Mouse (Mus musculus): Measurements from ENCODE around the gene Cep63. TPM values are rescaled to one million over a fixed set of nuclear protein-coding genes. Genes with fewer than 3 reads are reported as not detected.
A peak's percentile ranks its signal among the peaks of the same experiment; 100 is the strongest.

The Cep63 gene
- polyA plus RNA-seq, 1 experiment from 2014 or later = 43.9 TPM

DNA sequence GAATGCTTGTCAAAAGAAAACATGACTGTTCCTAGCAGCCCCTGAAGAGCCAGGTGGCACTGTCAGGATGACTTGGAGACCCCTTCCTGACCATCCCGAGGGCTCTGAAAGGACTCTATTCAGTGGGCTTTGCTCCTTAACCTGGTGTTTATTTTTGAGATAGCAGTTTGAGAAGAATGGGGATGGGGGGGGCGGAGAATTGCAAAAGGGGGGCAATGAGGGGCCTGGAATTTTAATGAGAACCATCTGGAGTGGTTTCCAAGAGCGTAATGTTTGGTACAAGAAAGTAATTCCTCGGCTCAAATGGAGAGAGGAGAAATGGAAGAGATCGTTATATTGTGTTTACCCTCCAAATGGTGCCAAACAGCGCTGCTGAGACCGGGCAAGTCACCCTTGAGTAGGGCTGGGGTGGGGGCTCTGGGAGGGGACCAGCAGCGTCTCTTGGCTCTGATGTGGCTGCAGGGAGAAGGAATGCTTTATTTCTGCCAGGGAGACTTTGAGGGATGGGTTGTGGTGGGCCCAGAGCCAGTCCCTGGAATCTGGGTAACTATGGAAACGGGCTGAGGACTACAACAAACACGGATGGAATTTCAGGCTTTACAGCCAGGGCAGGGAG, 17.3 kb upstream of the Cep63 start:
- Histone ChIP-seq H3K9ac (no peak overlapping the region), H3K4me1 (peaks cover 62% of the 10 kb centered on the region), H3K27ac (peak overlapping the region; percentile 97), H3K9me3 (no peaks in the 10 kb centered on the region), H3K27me3 (no peaks in the 10 kb centered on the region), H3K4me3 (peak overlapping the region; percentile 19; the same call in 1 of the 2 replicates), H3K4me2 (peak overlapping the region; percentile 38), H3K36me3 (no peaks in the 10 kb centered on the region)
- ATAC-seq (ENCODE audit: insufficient number of reproducible peaks, low FRiP score, low TSS enrichment, low read depth) = peak; percentile 90
- 3% methylated on average over 10 of the region's 10 CpGs for WGBS

DNA sequence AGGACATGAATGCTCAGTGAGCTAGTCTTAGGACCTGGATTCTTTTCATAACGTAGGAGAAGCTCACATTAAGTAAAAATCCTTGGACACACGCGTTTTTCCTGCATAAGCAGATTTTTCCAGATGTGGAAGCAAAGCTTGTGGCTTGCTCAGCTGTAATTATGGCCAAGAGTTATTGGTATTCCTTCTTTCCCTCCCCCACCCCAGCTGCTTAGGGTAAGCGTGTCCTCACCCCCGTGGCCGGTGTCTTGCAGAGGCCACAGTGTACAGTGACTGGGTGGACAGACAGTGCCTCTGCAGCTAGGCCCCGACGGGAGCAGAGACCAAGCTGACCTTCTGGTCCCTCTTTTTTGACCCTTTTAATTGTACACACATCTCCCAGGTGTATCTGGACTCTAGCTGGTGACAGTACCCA, 16.7 kb upstream of the Cep63 start:
- WGBS = 6% methylated on average over 8 of the region's 8 CpGs
- Histone ChIP-seq H3K27me3 (no peaks in the 10 kb centered on the region), H3K4me2 (peak overlapping the region; percentile 38), H3K4me1 (peaks cover 63% of the 10 kb centered on the region), H3K36me3 (no peaks in the 10 kb centered on the region), H3K9ac (no peak overlapping the region), H3K27ac (peak overlapping the region; percentile 97), H3K4me3 (no peak overlapping the region; the same call in 1 of the 2 replicates), H3K9me3 (no peaks in the 10 kb centered on the region)
- peak; percentile 12; the same call in 1 of the 2 replicates for ATAC-seq (ENCODE audit: insufficient number of reproducible peaks, low FRiP score, low TSS enrichment, low read depth)

DNA sequence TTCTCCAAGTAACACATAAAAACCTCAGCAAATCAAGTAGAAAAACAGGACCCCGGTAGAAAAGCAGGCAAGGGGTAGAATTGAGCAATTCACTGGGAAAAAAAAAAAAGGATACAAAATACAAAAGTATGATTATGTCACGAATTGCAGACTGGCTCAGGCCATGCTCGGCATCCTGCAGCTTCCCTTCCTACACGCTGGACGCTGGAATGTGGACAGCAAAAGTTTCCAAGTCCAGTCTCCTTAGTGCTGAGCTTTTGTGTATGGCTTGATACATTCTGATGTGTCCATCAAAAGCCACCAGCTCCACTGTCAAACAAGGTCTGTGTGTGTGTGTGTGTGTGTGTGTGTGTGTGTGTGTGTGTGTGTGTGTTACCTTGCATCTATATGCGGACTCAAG, 15.2 kb upstream of the Cep63 start:
- Histone ChIP-seq H3K9ac (no peak overlapping the region), H3K36me3 (no peaks in the 10 kb centered on the region), H3K27ac (peak overlapping the region; percentile 24; the same call in 1 of the 2 replicates), H3K9me3 (no peaks in the 10 kb centered on the region), H3K4me2 (no peak overlapping the region), H3K27me3 (no peaks in the 10 kb centered on the region), H3K4me1 (peaks cover 74% of the 10 kb centered on the region), H3K4me3 (no peak overlapping the region)
- no peak for ATAC-seq (ENCODE audit: insufficient number of reproducible peaks, low FRiP score, low TSS enrichment, low read depth)
- 58% methylated on average over 6 of the region's 6 CpGs for WGBS

DNA sequence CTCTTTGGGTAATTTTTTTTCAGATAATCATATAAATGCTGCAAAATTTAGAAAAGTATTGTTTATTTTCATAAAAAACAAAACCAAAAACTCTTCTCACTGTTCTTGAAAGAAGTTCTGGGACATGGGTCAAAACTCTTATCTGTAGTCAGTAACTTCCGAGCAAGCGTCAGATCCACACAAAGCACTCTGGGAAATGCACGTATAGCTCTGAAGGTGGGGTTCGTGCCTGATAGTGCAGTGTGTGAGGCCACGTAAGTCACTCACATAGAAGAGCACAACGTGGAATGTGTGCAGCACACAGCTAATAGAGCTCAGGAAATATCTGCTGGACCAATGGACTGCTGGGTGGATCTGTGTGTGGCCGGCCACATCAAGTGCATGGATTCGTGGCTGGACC, 13.2 kb upstream of the Cep63 start:
- H3K9ac ChIP-seq = no peak overlapping the region
- H3K4me2 ChIP-seq = no peak overlapping the region
- H3K36me3 ChIP-seq = no peaks in the 10 kb centered on the region
- ATAC-seq (ENCODE audit: insufficient number of reproducible peaks, low FRiP score, low TSS enrichment, low read depth) = no peak
- H3K9me3 ChIP-seq = no peaks in the 10 kb centered on the region
- no peak overlapping the region for H3K4me3 ChIP-seq
- WGBS = 80% methylated on average over 8 of the region's 8 CpGs
- no peak overlapping the region; the same call in 1 of the 2 replicates for H3K27ac ChIP-seq
- H3K4me1 ChIP-seq = peaks cover 57% of the 10 kb centered on the region
- no peaks in the 10 kb centered on the region for H3K27me3 ChIP-seq

DNA sequence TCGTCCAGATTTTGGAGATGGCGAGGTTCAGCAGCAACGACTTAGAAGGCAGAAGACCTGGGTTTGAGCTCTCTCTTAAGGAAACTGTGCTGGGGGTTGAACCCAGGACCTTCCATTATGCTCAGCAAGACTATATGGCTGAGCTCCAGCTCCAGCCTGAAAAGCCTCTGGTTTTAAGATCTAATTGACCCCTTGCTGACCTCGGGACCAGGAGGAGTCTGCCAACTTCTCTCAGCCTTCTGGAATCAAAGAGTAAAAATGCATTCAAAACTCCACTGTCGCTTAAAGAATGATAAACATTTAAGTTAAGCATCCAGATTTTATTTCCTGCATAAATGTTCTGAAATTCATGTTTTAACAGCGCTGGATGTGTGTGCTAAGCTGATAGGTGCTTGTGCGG, 12.6 kb upstream of the Cep63 start:
- Histone ChIP-seq H3K36me3 (0 out of 2 replicates have a peak, but pooled peaks cover 4% of the 10 kb centered on the region), H3K27me3 (no peaks in the 10 kb centered on the region), H3K4me1 (peaks cover 55% of the 10 kb centered on the region), H3K4me2 (no peak overlapping the region), H3K9ac (no peak overlapping the region), H3K27ac (peak overlapping the region; percentile 58; the same call in 1 of the 2 replicates), H3K4me3 (no peak overlapping the region), H3K9me3 (no peaks in the 10 kb centered on the region)
- WGBS = 44% methylated on average over 7 of the region's 7 CpGs
- ATAC-seq (ENCODE audit: insufficient number of reproducible peaks, low FRiP score, low TSS enrichment, low read depth) = no peak

DNA sequence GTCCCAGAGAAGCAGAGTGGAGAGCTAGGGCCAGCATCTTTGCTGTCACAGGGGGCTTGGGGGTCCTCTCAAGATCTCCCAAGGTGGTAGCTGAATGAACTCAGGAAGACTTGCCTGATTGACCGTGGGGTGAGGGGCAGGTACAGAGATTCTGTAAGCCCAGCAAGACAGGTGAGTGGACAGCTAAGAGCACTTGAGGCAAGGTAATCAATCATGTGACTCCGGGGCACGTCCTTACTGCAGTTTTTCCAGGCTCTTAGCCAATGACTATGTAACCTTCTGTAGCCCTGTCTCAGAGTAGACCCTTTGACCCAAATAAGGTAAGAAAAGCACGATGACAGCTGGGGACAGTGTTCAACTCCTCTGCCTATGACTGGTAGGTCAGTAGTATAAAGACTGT, 10.8 kb upstream of the Cep63 start:
- ATAC-seq (ENCODE audit: insufficient number of reproducible peaks, low FRiP score, low TSS enrichment, low read depth) = no peak
- H3K27me3 ChIP-seq = no peaks in the 10 kb centered on the region
- WGBS = 44% methylated on average over 4 of the region's 4 CpGs
- no peaks in the 10 kb centered on the region for H3K9me3 ChIP-seq
- H3K9ac ChIP-seq = no peak overlapping the region
- no peak overlapping the region for H3K4me2 ChIP-seq
- H3K4me3 ChIP-seq = no peak overlapping the region
- no peak overlapping the region for H3K27ac ChIP-seq
- H3K36me3 ChIP-seq = peaks cover 11% of the 10 kb centered on the region
- H3K4me1 ChIP-seq = peaks cover 37% of the 10 kb centered on the region

DNA sequence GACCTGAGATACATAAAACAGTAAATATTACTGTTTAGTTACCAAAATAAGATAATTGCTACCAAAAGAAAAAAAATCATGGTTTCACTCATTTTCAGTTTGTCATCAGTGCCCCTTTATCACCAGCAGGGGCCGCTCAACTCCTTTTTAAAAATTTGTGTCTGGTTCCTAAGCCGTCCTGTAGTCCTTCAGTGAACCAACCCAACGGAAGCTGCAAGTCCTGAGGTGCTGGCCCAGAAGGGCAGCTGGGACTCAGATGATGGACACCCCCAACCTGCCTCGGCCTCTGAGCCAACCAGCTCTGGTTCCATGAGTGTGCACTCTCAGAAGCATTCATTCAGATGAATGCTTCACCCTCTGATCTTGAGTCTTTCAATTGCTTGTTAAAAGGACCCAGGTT, 10.2 kb upstream of the Cep63 start:
- no peak overlapping the region for H3K27ac ChIP-seq
- H3K4me2 ChIP-seq = no peak overlapping the region
- H3K36me3 ChIP-seq = peaks cover 16% of the 10 kb centered on the region
- peaks cover 34% of the 10 kb centered on the region for H3K4me1 ChIP-seq
- no peaks in the 10 kb centered on the region for H3K27me3 ChIP-seq
- ATAC-seq (ENCODE audit: insufficient number of reproducible peaks, low FRiP score, low TSS enrichment, low read depth) = no peak
- no peak overlapping the region for H3K4me3 ChIP-seq
- H3K9ac ChIP-seq = no peak overlapping the region
- 2% methylated on average over 4 of the region's 4 CpGs for WGBS
- no peaks in the 10 kb centered on the region for H3K9me3 ChIP-seq

DNA sequence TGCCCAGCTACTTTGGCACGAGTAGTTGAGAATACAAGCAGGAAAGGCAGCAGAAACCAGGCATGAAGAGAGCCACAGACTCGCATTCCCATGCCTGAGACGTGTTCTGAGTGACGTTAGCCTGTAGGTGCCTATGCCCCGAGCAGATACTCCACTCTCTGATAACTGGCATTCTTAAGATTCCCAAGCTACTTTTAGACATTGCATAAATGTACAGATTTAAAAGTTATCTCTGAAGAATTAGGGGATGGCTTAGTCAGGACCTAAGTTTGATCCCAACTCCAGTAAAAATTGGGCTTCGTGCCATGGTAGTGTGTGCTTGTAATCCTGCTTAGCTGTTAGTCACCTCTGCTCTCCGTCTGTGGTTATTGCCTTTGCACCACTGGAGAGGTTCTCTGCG, 8.1 kb upstream of the Cep63 start:
- no peak for ATAC-seq (ENCODE audit: insufficient number of reproducible peaks, low FRiP score, low TSS enrichment, low read depth)
- WGBS = 76% methylated on average over 8 of the region's 8 CpGs
- no peak overlapping the region for H3K27ac ChIP-seq

DNA sequence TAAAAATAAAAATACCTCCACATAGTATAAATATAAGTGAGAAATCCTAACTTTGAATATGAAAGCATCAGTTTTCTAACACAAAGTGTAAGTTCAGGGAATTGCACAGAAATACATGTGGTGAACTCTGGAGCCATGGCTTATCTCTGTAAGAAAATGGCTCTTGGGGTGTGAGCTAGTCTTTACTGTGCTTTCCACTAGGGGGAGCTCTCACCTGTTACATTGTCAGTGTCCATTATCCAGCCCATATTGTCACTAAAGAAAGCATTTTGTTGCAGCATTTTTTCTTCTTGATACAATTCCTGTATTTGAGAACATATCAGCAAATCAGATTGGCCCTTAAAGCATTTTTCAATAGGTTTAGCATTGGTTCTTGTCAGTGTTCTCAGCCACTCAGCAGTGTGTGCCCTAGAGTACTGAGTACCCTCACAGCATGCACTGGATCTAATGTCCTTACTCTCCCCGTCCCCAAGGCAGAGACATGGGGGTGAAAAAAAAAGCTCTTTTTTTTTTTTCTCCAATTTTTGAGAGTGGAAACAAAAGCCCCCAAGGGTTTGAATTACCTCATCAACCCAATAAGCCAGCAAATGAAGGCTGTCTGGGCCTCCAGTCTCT, 6.7 kb upstream of the Cep63 start:
- H3K9me3 ChIP-seq = no peaks in the 10 kb centered on the region
- H3K4me3 ChIP-seq = no peak overlapping the region
- no peak overlapping the region for H3K4me2 ChIP-seq
- WGBS = 56% methylated on average over 1 of the region's 1 CpGs
- no peaks in the 10 kb centered on the region for H3K27me3 ChIP-seq
- no peak overlapping the region for H3K27ac ChIP-seq
- H3K9ac ChIP-seq = no peak overlapping the region
- H3K36me3 ChIP-seq = peaks cover 26% of the 10 kb centered on the region
- ATAC-seq (ENCODE audit: insufficient number of reproducible peaks, low FRiP score, low TSS enrichment, low read depth) = no peak
- H3K4me1 ChIP-seq = peaks cover 25% of the 10 kb centered on the region

More for the DNA sequence above, 8.1 kb upstream of the Cep63 start:
- Histone ChIP-seq H3K4me2 (no peak overlapping the region), H3K4me3 (no peak overlapping the region), H3K9ac (no peak overlapping the region), H3K36me3 (peaks cover 26% of the 10 kb centered on the region), H3K9me3 (no peaks in the 10 kb centered on the region), H3K27me3 (no peaks in the 10 kb centered on the region), H3K4me1 (peaks cover 28% of the 10 kb centered on the region)

DNA sequence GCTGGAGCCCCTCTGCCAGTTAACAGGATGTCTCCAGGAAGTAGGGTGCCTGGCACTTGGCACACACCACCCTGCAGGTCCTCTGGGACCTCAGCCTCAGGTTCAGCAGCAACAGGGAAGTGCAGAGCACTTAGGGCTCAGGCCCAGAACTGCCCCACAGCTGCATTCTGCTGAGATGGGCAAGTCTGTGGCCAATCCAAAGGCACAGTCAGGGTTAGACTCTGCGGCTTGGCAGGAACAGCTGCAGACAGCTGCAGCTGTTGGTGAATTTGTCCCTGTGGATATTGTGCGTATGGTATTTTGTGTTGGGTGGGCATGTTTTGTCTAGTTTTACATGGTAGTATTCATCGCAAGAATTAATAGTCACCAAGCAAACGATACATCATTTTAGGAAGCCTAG, 5.8 kb upstream of the Cep63 start:
- Histone ChIP-seq H3K9ac (no peak overlapping the region), H3K27me3 (no peaks in the 10 kb centered on the region), H3K9me3 (no peaks in the 10 kb centered on the region), H3K27ac (peak overlapping the region; percentile 47; the same call in 1 of the 2 replicates), H3K36me3 (peaks cover 26% of the 10 kb centered on the region), H3K4me2 (no peak overlapping the region), H3K4me1 (peaks cover 25% of the 10 kb centered on the region), H3K4me3 (no peak overlapping the region)
- 84% methylated on average over 4 of the region's 4 CpGs for WGBS
- no peak for ATAC-seq (ENCODE audit: insufficient number of reproducible peaks, low FRiP score, low TSS enrichment, low read depth)

DNA sequence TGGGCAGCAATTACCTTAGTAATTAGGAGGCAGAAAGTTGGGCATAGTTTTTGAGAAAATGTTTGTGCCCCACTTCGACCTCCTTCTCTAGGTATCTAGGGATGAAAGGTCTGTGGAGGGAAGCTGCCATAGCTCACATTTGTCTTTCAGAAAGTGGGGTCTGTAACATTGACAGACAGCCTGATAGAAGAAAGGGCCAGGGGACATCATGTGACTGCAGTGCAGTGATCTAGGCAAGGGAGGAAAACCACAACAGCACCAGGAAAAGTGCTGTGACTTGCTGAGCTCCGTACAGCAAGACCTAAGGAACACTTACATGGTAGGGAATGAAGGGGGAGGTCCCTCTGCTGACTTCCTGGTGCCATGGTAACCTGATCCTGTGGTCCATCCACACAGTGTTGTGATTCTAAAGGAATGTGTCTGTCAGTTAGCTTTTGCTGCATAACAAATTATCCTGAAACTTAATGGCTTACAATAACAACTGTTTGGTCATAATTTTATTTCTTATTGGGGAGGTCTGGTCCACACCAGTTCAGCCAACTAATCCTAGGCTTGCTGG, 5.3 kb upstream of the Cep63 start:
- Histone ChIP-seq H3K4me2 (no peak overlapping the region), H3K4me3 (no peak overlapping the region), H3K36me3 (peaks cover 26% of the 10 kb centered on the region), H3K27ac (peak overlapping the region; percentile 47; the same call in 1 of the 2 replicates), H3K4me1 (peaks cover 22% of the 10 kb centered on the region), H3K27me3 (no peaks in the 10 kb centered on the region), H3K9me3 (no peaks in the 10 kb centered on the region), H3K9ac (no peak overlapping the region)
- WGBS = 59% methylated on average over 2 of the region's 2 CpGs
- no peak for ATAC-seq (ENCODE audit: insufficient number of reproducible peaks, low FRiP score, low TSS enrichment, low read depth)

DNA sequence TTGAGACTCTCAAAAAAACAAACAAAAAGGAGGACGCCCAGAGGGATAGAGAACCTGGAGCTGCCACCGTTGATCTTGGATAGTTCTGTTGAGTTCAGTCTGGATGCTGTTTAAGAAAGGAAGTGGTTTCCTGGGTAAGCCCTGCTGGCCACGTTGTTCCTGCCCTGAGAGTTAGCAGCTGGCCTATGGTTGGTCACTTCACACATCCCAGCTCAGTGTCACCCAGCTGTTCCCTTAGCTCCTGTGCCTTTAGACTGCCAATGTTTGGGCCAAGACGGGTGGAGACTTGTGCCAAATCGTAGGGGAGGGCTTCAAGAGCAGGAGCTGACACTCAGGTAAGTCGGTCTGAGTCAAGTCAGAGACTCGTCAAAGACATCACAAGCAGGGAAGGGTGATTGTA, 2.7 kb upstream of the Cep63 start:
- ATAC-seq (ENCODE audit: insufficient number of reproducible peaks, low FRiP score, low TSS enrichment, low read depth) = no peak

More for the DNA sequence above, 2.7 kb upstream of the Cep63 start:
- Histone ChIP-seq H3K4me1 (peaks cover 25% of the 10 kb centered on the region), H3K4me2 (no peak overlapping the region), H3K9me3 (no peaks in the 10 kb centered on the region), H3K9ac (no peak overlapping the region), H3K27me3 (no peaks in the 10 kb centered on the region), H3K27ac (no peak overlapping the region), H3K4me3 (no peak overlapping the region), H3K36me3 (peaks cover 22% of the 10 kb centered on the region)
- WGBS = 49% methylated on average over 7 of the region's 7 CpGs
